Mouse (Mus musculus) brain, embryonic 14.5 days (tissue): ENCODE measurements around the gene Rnpep.
"Not testable (repeated sequence)": the region's sequence is repeated elsewhere in the genome, so short reads cannot be mapped to it uniquely, and the experiment has no call there.

Experiments used
- CTCF ChIP-seq: fragments of 200-500 bp; IDR thresholded peaks from 2 replicates; pipeline ENCODE4 v1.5.1; 2012; ENCODE audit warnings: inconsistent platforms, mild to moderate bottlenecking, moderate library complexity, borderline replicate concordance; ENCODE audit not compliant: insufficient read depth, insufficient read length; ENCODE audit errors: extremely low read depth
- POLR2A ChIP-seq: fragments of 200-500 bp; IDR thresholded peaks from 2 replicates; pipeline ENCODE4 v1.6.1; 2012; ENCODE audit warnings: mild to moderate bottlenecking, inconsistent platforms, borderline replicate concordance; ENCODE audit not compliant: poor library complexity, insufficient read depth, insufficient read length, severe bottlenecking; ENCODE audit errors: extremely low read depth

- not testable (repeated sequence) for TF ChIP-seq POLR2A, CTCF
Observed at GRCm38 (mm10) chr1:135240206-135240605, 43.7 kb downstream of the Rnpep start.
